Mouse (Mus musculus) C2C12 (cell line): ENCODE data around the gene Gtf3c1.

Experiments used
- CEBPB ChIP-seq: IDR thresholded peaks from one replicate; pipeline ENCODE4 v1.6.1; 2011; ENCODE audit warnings: low read depth, mild to moderate bottlenecking, control low read depth, moderate library complexity
- CTCF ChIP-seq: IDR thresholded peaks from one replicate; pipeline ENCODE4 v1.5.1; 2011; ENCODE audit not compliant: control insufficient read depth, insufficient read depth, insufficient read length
- FOSL1 ChIP-seq: IDR thresholded peaks from one replicate; pipeline ENCODE4 v1.8.0; 2011; ENCODE audit warnings: mild to moderate bottlenecking, low read length; ENCODE audit not compliant: poor library complexity, insufficient read depth, severe bottlenecking
- MAX ChIP-seq: IDR thresholded peaks from one replicate; pipeline ENCODE4 v1.6.1; 2011; ENCODE audit warnings: mild to moderate bottlenecking, control low read depth
- MYOG ChIP-seq: IDR thresholded peaks from one replicate; pipeline ENCODE4 v1.6.1; 2011; ENCODE audit not compliant: control insufficient read depth, insufficient read length; ENCODE audit errors: extremely low read depth
- USF1 ChIP-seq: IDR thresholded peaks from one replicate; pipeline ENCODE4 v1.6.1; 2011; ENCODE audit warnings: low read depth, mild to moderate bottlenecking, control low read depth, moderate library complexity

GRCm38 (mm10) chr7:125752699-125753325 lies 45.2 kb upstream of the Gtf3c1 start:
- no peak for TF ChIP-seq CTCF
- no peak for TF ChIP-seq MAX
- no peak for TF ChIP-seq USF1
- TF ChIP-seq FOSL1, result no peak
- TF ChIP-seq MYOG, result no peak
- TF ChIP-seq CEBPB, result no peak
